Mouse (Mus musculus) spleen, embryonic (tissue): ENCODE data around the gene Gm21969.

ENCODE experiments used
- CTCF ChIA-PET: fragments of 350-600 bp; sonication (Branson Sonifier 250); formaldehyde crosslinking; loops from one replicate; lab custom pipeline; 2022; lab: Charles Lee

Gm21969 gene

GRCm38 (mm10) chr4:139641829-139642425, 38.9 kb downstream of the Gm21969 start:
- CTCF ChIA-PET, result interaction anchor here (0.9 kb wide), 1 partner anchor 20 kb away, joined by 3 read pairs; no protein-coding TSS in a partner anchor

- CTCF ChIA-PET, result interaction anchor here (0.6 kb wide), 1 partner anchor 1169 kb away, joined by 3 read pairs; no protein-coding TSS in a partner anchor
Observed at GRCm38 (mm10) chr4:139643972-139644371, 41.0 kb downstream of the Gm21969 start.

- CTCF ChIA-PET, result no interaction called here
Observed at GRCm38 (mm10) chr4:139646916-139647315, 43.9 kb downstream of the Gm21969 start.

GRCm38 (mm10) chr4:139650086-139650743, 47.2 kb downstream of the Gm21969 start:
- CTCF ChIA-PET, result no interaction called here

GRCm38 (mm10) chr4:139650907-139651306, 47.9 kb downstream of the Gm21969 start:
- CTCF ChIA-PET, result no interaction called here

- CTCF ChIA-PET, result no interaction called here
Observed at GRCm38 (mm10) chr4:139653238-139653637, 50.3 kb downstream of the Gm21969 start, which contains the start of gene Tas1r2. Gene Tas1r2, plus strand, starts transcription at chr4:139653538.

- CTCF ChIA-PET, result no interaction called here
Observed at GRCm38 (mm10) chr4:139661897-139662296, 58.9 kb downstream of the Gm21969 start.

- CTCF ChIA-PET, result no interaction called here
Observed at GRCm38 (mm10) chr4:139667632-139668031, 64.6 kb downstream of the Gm21969 start.

GRCm38 (mm10) chr4:139669847-139670246, 66.9 kb downstream of the Gm21969 start:
- CTCF ChIA-PET, result interaction anchor here (0.5 to 0.9 kb wide), 2 partner anchors 25 to 340 kb away, joined by 3 read pairs; no protein-coding TSS in a partner anchor

GRCm38 (mm10) chr4:139675696-139676095, 72.7 kb downstream of the Gm21969 start:
- CTCF ChIA-PET, result no interaction called here

- CTCF ChIA-PET, result interaction anchor here (0.6 to 0.7 kb wide), 2 partner anchors 13 to 853 kb away, joined by 3 to 4 read pairs; no protein-coding TSS in a partner anchor
Observed at GRCm38 (mm10) chr4:139683728-139684638, 81.0 kb downstream of the Gm21969 start.

- CTCF ChIA-PET, result interaction anchor here (0.6 kb wide), 1 partner anchor 853 kb away, joined by 4 read pairs; no protein-coding TSS in a partner anchor
Observed at GRCm38 (mm10) chr4:139684639-139685017, 81.6 kb downstream of the Gm21969 start.

- CTCF ChIA-PET, result no interaction called here
Observed at GRCm38 (mm10) chr4:139688058-139688457, 85.1 kb downstream of the Gm21969 start.

- CTCF ChIA-PET, result no interaction called here
Observed at GRCm38 (mm10) chr4:139689627-139690269, 86.8 kb downstream of the Gm21969 start.

- CTCF ChIA-PET, result no interaction called here
Observed at GRCm38 (mm10) chr4:139693315-139693714, 90.3 kb downstream of the Gm21969 start.

- CTCF ChIA-PET, result no interaction called here
Observed at GRCm38 (mm10) chr4:139697755-139698154, 94.8 kb downstream of the Gm21969 start.

GRCm38 (mm10) chr4:139698602-139699001, 95.6 kb downstream of the Gm21969 start:
- CTCF ChIA-PET, result interaction anchor here (0.7 kb wide), 1 partner anchor 11 kb away, joined by 7 read pairs; no protein-coding TSS in a partner anchor

GRCm38 (mm10) chr4:139702914-139703313, 99.9 kb downstream of the Gm21969 start:
- CTCF ChIA-PET, result no interaction called here

- CTCF ChIA-PET, result interaction anchor here (1.0 kb wide), 1 partner anchor 157 kb away, joined by 3 read pairs; no protein-coding TSS in a partner anchor
Observed at GRCm38 (mm10) chr4:139703468-139703867, 100.5 kb downstream of the Gm21969 start.

GRCm38 (mm10) chr4:139705986-139706385, 103.0 kb downstream of the Gm21969 start:
- CTCF ChIA-PET, result no interaction called here
